Mouse (Mus musculus) liver (tissue): ENCODE data around the gene Atf6b.

Experiments used
- DNase-seq: peaks from one replicate; pipeline ENCODE4 v3.0.0-alpha.2; 2020; ENCODE audit warnings: mixed read lengths

Gene Atf6b

GRCm38 (mm10) chr17:34700671-34701071, 53.7 kb downstream of the Atf6b start:
- DNase-seq = no peak
